Mouse (Mus musculus) heart, postnatal 36 days (tissue): ENCODE results near the gene Eef1akmt3. TPM values are rescaled to one million over a fixed set of nuclear protein-coding genes. Genes with fewer than 3 reads are reported as not detected.

ENCODE experiments used
- DNase-seq, 2 experiments: peaks; one replicate each; pipeline ENCODE4 v3.0.0; 2021 to 2022
- intact Hi-C: fragments of 180-260 bp; cut with DNase I; formaldehyde crosslinking; loops from one replicate; pipeline ENCODE4 v1.15.1; 2025
- total RNA-seq, 2 experiments: library from RNA; stranded (reverse); gene quantifications; 2 replicates each; pipeline ENCODE4 v1.2.3; 2021

Gene Eef1akmt3
- total RNA-seq, 2 experiments from 2014 or later: not detected

- no peak for DNase-seq
- intact Hi-C loops: no loop called here
Measured at GRCm38 (mm10) chr10:127002765-127003164, 38.5 kb downstream of the Eef1akmt3 start.

- intact Hi-C loops: no loop called here
- no peak for DNase-seq
Measured at GRCm38 (mm10) chr10:127002056-127002455, 39.3 kb downstream of the Eef1akmt3 start.

- intact Hi-C loops: no loop called here
- DNase-seq: no peak
Measured at GRCm38 (mm10) chr10:127001297-127001696, 40.0 kb downstream of the Eef1akmt3 start.

- intact Hi-C loops: no loop called here
- DNase-seq: no peak
Measured at GRCm38 (mm10) chr10:127000529-127000928, 40.8 kb downstream of the Eef1akmt3 start, which contains the start of gene Avil. TSS of gene Avil (plus strand) at chr10:127000709.

GRCm38 (mm10) chr10:126997340-126998113 is 43.8 kb downstream of the Eef1akmt3 start:
- intact Hi-C loops: no loop called here
- no peak for DNase-seq

DNA sequence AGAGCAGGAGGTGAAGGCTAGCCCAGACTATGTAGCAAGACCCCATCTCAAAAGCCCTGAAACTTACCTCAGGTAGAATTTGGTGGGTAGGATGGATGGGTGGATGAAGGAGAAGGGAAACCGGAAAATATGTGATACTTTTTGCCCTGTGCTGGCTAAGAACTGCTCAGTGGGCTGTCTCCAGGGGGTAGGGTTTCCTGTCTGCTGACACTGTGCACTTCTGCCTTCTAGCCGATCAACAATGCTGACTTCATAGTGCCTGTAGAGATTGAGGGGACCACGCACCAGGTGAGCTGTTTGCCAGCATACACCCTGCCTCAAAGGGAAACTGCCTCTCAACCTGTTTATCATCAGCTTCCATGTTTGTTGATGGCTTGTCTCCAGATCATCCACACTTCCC is 47.7 kb downstream of the Eef1akmt3 start:
- intact Hi-C loops: no loop called here

DNA sequence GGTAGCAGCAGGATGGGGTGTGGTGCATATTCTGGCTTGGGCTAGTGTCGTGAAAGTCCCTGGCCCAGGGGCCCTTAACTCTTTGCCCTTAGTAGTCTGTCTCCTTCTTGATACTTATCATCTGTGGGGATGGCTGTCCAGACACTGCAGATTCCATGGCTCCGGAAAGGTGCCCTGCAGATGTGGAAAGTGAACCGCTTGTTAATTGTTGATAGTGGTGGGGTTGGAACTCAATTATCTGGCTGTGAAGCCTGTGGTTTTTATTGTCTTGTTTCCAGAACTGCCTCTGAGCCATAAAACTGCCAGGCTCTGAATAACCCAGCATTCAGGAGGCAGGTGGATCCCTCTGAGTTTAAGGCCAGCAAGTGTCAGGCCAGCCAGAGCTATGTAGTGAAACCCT is 49.6 kb downstream of the Eef1akmt3 start:
- intact Hi-C loops: loop anchor here (2.0 kb wide), 1 partner anchor 39 kb away; the partner anchor contains the start of gene Tsfm
- no peak for DNase-seq

More for the DNA sequence above, 47.7 kb downstream of the Eef1akmt3 start:
- no peak for DNase-seq

DNA sequence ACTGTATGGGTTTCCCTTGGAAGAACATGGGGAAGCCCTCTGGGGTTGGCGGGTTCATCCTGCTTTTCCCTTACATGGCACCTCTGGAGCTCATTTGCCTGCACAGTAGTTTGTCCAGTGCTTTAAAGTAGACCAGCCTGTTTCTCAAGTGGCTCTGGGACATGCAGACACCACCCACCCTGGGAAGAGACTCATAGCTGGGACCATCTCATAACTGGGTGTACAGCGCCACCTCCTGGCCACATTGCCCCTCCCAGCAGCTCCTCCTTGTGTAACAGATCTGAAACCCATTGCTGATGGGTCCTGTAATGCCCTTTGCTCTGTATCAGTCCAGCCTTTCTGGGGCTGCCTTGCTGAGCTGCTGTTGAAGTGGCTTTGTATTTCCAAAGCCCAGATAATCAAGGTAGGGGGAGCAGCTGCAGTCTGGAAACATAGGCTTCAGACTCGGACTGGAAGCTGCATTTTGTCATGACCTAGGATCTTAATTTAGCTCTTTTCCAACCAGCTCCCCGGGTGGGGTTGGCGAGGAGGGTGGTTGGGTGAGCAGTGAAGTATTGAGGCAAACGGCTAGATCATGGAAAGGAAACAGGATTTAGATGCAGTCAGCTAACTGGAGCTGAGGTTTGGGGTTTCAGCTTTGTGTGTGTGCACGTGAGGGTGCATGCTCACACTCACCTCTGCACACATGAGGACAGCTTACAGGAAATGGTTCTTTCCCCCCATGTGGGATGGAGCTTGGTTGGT is 50.8 kb downstream of the Eef1akmt3 start:
- peak; percentile 89 for DNase-seq
- intact Hi-C loops: loop anchor here (1.0 to 2.0 kb wide), 2 partner anchors 40 to 70 kb away; partner anchors contain the start of gene Tsfm

GRCm38 (mm10) chr10:126988513-126989165 is 52.7 kb downstream of the Eef1akmt3 start:
- no peak for DNase-seq
- intact Hi-C loops: loop anchor here (2.0 kb wide), 1 partner anchor 16 kb away; no protein-coding TSS in a partner anchor

- DNase-seq: no peak
- intact Hi-C loops: loop anchor here (2.0 kb wide), 2 partner anchors 15 to 59 kb away; no protein-coding TSS in a partner anchor
Measured at GRCm38 (mm10) chr10:126987183-126988118, 53.9 kb downstream of the Eef1akmt3 start.

DNA sequence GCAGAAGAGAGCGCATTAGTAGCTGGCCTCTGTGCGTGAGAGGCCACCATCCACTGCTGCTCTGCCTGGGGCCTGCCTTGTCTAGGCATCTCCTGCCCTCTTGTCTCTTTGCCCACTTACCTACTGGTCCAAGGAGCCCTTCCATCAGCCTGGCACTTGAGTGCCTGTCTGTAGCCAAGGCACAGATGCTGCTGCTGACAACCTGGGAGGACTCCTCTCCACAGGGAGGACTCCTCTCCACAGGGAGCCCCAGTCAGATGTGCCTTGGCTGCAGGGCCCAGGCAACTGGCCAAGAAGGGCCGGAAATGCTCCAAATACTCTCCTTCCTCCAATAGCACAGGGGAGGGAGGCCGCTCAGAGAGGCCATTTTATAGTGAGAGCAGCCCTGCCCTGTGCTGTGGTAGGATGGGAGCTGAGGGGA is 54.8 kb downstream of the Eef1akmt3 start:
- intact Hi-C loops: loop anchor here (2.0 kb wide), 1 partner anchor 58 kb away; no protein-coding TSS in a partner anchor
- peak; percentile 91 for DNase-seq

- no peak for DNase-seq
- intact Hi-C loops: no loop called here
Measured at GRCm38 (mm10) chr10:126985579-126985978, 55.7 kb downstream of the Eef1akmt3 start.

- intact Hi-C loops: no loop called here
- DNase-seq: no peak
Measured at GRCm38 (mm10) chr10:126985127-126985526, 56.2 kb downstream of the Eef1akmt3 start.

- DNase-seq: peak in 1 of 2 experiments; percentile 66
- intact Hi-C loops: no loop called here
Measured at GRCm38 (mm10) chr10:126984189-126985004, 56.9 kb downstream of the Eef1akmt3 start.

GRCm38 (mm10) chr10:126983193-126983725 is 58.1 kb downstream of the Eef1akmt3 start:
- intact Hi-C loops: no loop called here
- no peak for DNase-seq

DNA sequence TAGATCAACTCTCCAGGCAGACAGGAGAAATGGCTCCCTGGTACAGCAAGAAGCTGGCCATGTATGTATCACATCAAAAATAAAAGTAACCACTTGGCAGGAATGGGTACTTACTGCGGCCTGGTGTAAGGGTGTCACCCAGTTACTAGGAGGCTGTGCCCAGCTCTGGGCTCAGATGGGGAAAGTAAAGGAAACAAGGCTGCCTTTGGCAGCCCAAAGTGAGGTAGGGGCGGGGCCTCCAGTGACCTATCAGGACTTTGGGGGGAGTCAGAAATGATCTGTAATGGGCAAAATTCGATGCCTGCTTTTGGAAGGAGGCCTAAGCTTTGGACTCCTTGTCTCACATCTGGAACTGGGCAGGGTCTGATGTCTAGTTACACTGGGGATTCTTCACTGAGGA is 59.6 kb downstream of the Eef1akmt3 start:
- no peak for DNase-seq
- intact Hi-C loops: no loop called here
